Mouse (Mus musculus) E14TG2a.4 (cell line): ENCODE data around the gene Shld1.

Experiments used
- CTCF ChIP-seq: conservative IDR thresholded peaks from 2 replicates; pipeline ENCODE4 v1.5.1; 2014; ENCODE audit warnings: low read length
- POU5F1 ChIP-seq: IDR thresholded peaks from 2 replicates; pipeline ENCODE4 v1.6.1; 2014; ENCODE audit warnings: low read length, borderline replicate concordance

DNA sequence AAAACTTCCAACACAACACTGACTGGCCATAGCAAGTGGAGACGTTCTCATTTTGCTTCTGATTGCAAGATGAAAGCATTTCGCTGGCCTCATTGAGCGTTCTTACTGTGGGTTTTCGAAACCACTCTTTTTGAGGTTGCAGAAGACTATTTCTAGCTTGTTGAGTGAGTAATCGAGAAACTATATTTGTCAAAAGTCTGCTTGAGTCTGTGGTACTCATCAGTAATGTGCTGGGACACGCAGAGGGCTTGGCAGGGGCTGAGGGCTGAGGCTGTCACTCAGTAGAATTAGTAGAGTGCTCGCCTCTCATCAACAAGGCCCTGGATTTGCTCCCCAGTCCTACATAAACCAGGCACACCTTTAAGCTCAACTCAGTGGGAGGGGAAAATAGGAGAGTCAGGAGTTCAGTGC, 1.9 kb downstream of the Shld1 start:
- TF ChIP-seq CTCF (no peak), POU5F1 (no peak)
